Mouse (Mus musculus) stomach, embryonic 15.5 days (tissue): ENCODE results near the gene Calm4. TPM values are rescaled to one million over a fixed set of nuclear protein-coding genes. Genes with fewer than 3 reads are reported as not detected.

Experiments
- polyA plus RNA-seq: library from polyadenylated mRNA; unstranded; fragments of >200 nt; fragmentation: Nextera tagmentation; extraction: Ambion mirVana; gene quantifications from 2 replicates; pipeline ENCODE4 v1.2.1, GENCODE M21; 2015

The Calm4 gene
- polyA plus RNA-seq, 1 experiment from 2014 or later = 0.39 TPM

Other genes with a start within 250 kb of the Calm4 start
- 11.4 and 12.3 TPM in 2 replicates for gene Fam208b, start 226.6 kb upstream of the Calm4 start, polyA plus RNA-seq
- gene Asb13, start 203.7 kb upstream of the Calm4 start, polyA plus RNA-seq = 10.8 and 14.1 TPM in 2 replicates
- gene Calml3, start 33.4 kb upstream of the Calm4 start, polyA plus RNA-seq = 3.8 and 10.9 TPM in 2 replicates
- gene Calm5, start 16.4 kb downstream of the Calm4 start, polyA plus RNA-seq = not detected in 2 replicates
- gene Net1, start 80.5 kb downstream of the Calm4 start, polyA plus RNA-seq = 90.8 and 104 TPM in 2 replicates
- gene Tubal3, start 80.5 kb downstream of the Calm4 start, polyA plus RNA-seq = 4.1 and 8.4 TPM in 2 replicates
- gene Ucn3, start 107.6 kb downstream of the Calm4 start, polyA plus RNA-seq = not detected in 2 replicates
- 3.1 and 3.2 TPM in 2 replicates for gene Akr1c14, start 211.3 kb downstream of the Calm4 start, polyA plus RNA-seq